Mouse (Mus musculus) thymus, adult 2 months (tissue): Measurements from ENCODE around the gene Eps8l1.

ENCODE experiments used
- CTCF ChIP-seq: fragments of 200-500 bp; IDR thresholded peaks from 2 replicates; pipeline ENCODE4 v1.5.1; 2012; ENCODE audit warnings: mild to moderate bottlenecking, control low read depth, low read length, moderate library complexity, borderline replicate concordance; ENCODE audit not compliant: control insufficient read depth, poor library complexity, insufficient read depth; ENCODE audit errors: extremely low read depth
- POLR2A ChIP-seq: fragments of 200-500 bp; IDR thresholded peaks from 2 replicates; pipeline ENCODE4 v1.6.1; 2012; ENCODE audit warnings: mild to moderate bottlenecking, low read length, control low read depth, moderate library complexity; ENCODE audit not compliant: control insufficient read depth, poor library complexity, insufficient read depth; ENCODE audit errors: extremely low read depth

GRCm38 (mm10) chr7:4493991-4494390 is 33.5 kb downstream of the Eps8l1 start:
- TF ChIP-seq CTCF: no peak
- no peak for TF ChIP-seq POLR2A
